ENCODE assay signal across 10 mouse cellular contexts in genomic region chr7:132570071-132570470, GRCm38 (mm10). TPM values are rescaled to one million over a fixed set of nuclear protein-coding genes. Genes with fewer than 3 reads are reported as not detected.
DNase-seq lines count a peak whose midpoint lies in the region; ATAC-seq lines count a peak whose summit lies in the region.
"Had no signal": no experiment of that assay in that cellular context is flagged by ENCODE, and none has a peak within 500 bp of the region (broad histone marks: within the 10 kb centered on the region; RNA-seq: fewer than 3 reads in every experiment).

No protein-coding gene starts in this region.

- H3K27ac ChIP-seq in stomach, embryonic 16.5 days (ENCODE audit: low read length) = no peak overlapping the region
- H3K27ac ChIP-seq: embryonic facial prominence, embryonic 13.5 days; neural tube, embryonic 13.5 days had no signal

- H3K36me3 ChIP-seq in stomach, embryonic 16.5 days (ENCODE audit: control insufficient read depth, insufficient read depth, low read length) = no peaks in the 10 kb centered on the region

- H3K4me3 ChIP-seq in stomach, embryonic 16.5 days (replicated peaks; ENCODE audit: low read length) = no peak overlapping the region
- H3K4me3 ChIP-seq: embryonic facial prominence, embryonic 13.5 days; neural tube, embryonic 13.5 days had no signal

- intact Hi-C loops in gastrocnemius, postnatal 36 days (cut with DNase I) = loop anchor here (10.0 kb wide), 1 partner anchor 245 kb away; the partner anchor contains the start of gene Fam53b

- no peaks in the 10 kb centered on the region for H3K27me3 ChIP-seq in stomach, embryonic 16.5 days (ENCODE audit: control insufficient read depth, insufficient read depth, low read length)
- H3K27me3 ChIP-seq: embryonic facial prominence, embryonic 13.5 days; neural tube, embryonic 13.5 days had no signal

- DNase-seq in cerebellum, adult 9-11 months = peak; percentile 36
- DNase-seq in cerebellum, adult 8-10 months = no peak
- DNase-seq in ovary, postnatal 36 days (ENCODE audit: low spot score) = peak; percentile 42
- DNase-seq in ovary, postnatal 14 days (ENCODE audit: low spot score) = no peak
- peak; percentile 84 to 91 for DNase-seq in kidney, adult 8-10 months
- DNase-seq in testis, postnatal 14 days (ENCODE audit: low spot score) = no peak
- no peak for DNase-seq in gastrocnemius, postnatal 36 days

- no peaks in the 10 kb centered on the region for H3K9me3 ChIP-seq in stomach, embryonic 16.5 days (replicated peaks; ENCODE audit: control insufficient read depth, low read length)
- H3K9me3 ChIP-seq: embryonic facial prominence, embryonic 13.5 days; neural tube, embryonic 13.5 days had no signal

- H3K4me2 ChIP-seq in stomach, embryonic 16.5 days (ENCODE audit: low read depth, low read length) = no peak overlapping the region
- H3K4me2 ChIP-seq: embryonic facial prominence, embryonic 13.5 days; neural tube, embryonic 13.5 days had no signal

- H3K9ac ChIP-seq in stomach, embryonic 16.5 days (ENCODE audit: low read length) = 0 out of 2 replicates have a peak overlapping the region, but pooled peaks have one; percentile 2
- H3K9ac ChIP-seq: embryonic facial prominence, embryonic 13.5 days; neural tube, embryonic 13.5 days had no signal

- peak; percentile 35; the same call in 1 of the 2 replicates for ATAC-seq in stomach, embryonic 16.5 days (ENCODE audit: insufficient read depth, low FRiP score)

- 68% methylated on average over 5 of the region's 5 CpGs for WGBS in stomach, embryonic 16.5 days

- H3K4me1 ChIP-seq in stomach, embryonic 16.5 days (ENCODE audit: control insufficient read depth, insufficient read depth, low read length) = peaks cover 30% of the 10 kb centered on the region

RNA-seq across cellular contexts. Expression of gene Oat, which starts 6.1 kb away (rescaled TPM):
- polyA plus RNA-seq in stomach, embryonic 16.5 days (2015; fragmentation: Nextera tagmentation; extraction: Ambion mirVana) = 356 and 377 TPM in 2 replicates
- total RNA-seq in gastrocnemius, postnatal 36 days (2021) = 100 to 1,000 TPM; 129 to 144 TPM

RNA-seq across cellular contexts. Expression of gene Nkx1-2, which starts 29.4 kb away (rescaled TPM):
- not detected in 2 replicates for polyA plus RNA-seq in stomach, embryonic 16.5 days (2015; fragmentation: Nextera tagmentation; extraction: Ambion mirVana)
- not detected for total RNA-seq in gastrocnemius, postnatal 36 days (2021)
- polyA plus RNA-seq: embryonic facial prominence, embryonic 13.5 days had no signal

RNA-seq across cellular contexts. Expression of gene Lhpp, which starts 40.4 kb away (rescaled TPM):
- 12.7 and 13.5 TPM in 2 replicates for polyA plus RNA-seq in stomach, embryonic 16.5 days (2015; fragmentation: Nextera tagmentation; extraction: Ambion mirVana)
- total RNA-seq in gastrocnemius, postnatal 36 days (2021) = 10 to 100 TPM; 12.9 to 13.2 TPM

Comparison
In these comparisons a context has a peak if more than half of its experiments do, and no peak if none do; other contexts are left out.
1. DNase-seq: peak in cerebellum, adult 9-11 months (single experiment), ovary, postnatal 36 days (single experiment) and kidney, adult 8-10 months (2 of 2); none in cerebellum, adult 8-10 months (single experiment), ovary, postnatal 14 days (single experiment), testis, postnatal 14 days (single experiment) and gastrocnemius, postnatal 36 days (0 of 2).